Mouse (Mus musculus): ENCODE measurements at regions not wholly inside any gene's neighbourhood (a gene's known extent, or its start where the extent isn't known, plus 50 kb on each side); places are given as distances from the start of the nearest gene placed in this dataset.

- TF ChIP-seq CTCF (IDR thresholded peaks at IDR 0.05; ENCODE audit: low read depth, low read length) (no peak), POLR2A (IDR thresholded peaks at IDR 0.05; ENCODE audit: insufficient read depth, low read length) (no peak), EP300 (IDR thresholded peaks at IDR 0.05; ENCODE audit: insufficient read depth, low read depth, low read length) (no peak)
These were observed 74.4 kb upstream of the Chd2 start for GRCm38 (mm10) chr7:73616015-73616414.

Measured in ES-Bruce4 (cell line).